Mouse (Mus musculus) ES-Bruce4 (cell line): ENCODE measurements around the gene Syngr1.

Source experiments
- CTCF ChIP-seq: IDR thresholded peaks from one replicate; pipeline ENCODE4 v1.8.1; 2011; ENCODE audit warnings: low read depth, low read length
- EP300 ChIP-seq: IDR thresholded peaks from 2 replicates; pipeline ENCODE4 v1.6.1; 2011; ENCODE audit warnings: low read depth, low read length; ENCODE audit not compliant: insufficient read depth
- POLR2A ChIP-seq: IDR thresholded peaks from one replicate; pipeline ENCODE4 v1.8.1; 2011; ENCODE audit warnings: low read length; ENCODE audit not compliant: insufficient read depth

DNA sequence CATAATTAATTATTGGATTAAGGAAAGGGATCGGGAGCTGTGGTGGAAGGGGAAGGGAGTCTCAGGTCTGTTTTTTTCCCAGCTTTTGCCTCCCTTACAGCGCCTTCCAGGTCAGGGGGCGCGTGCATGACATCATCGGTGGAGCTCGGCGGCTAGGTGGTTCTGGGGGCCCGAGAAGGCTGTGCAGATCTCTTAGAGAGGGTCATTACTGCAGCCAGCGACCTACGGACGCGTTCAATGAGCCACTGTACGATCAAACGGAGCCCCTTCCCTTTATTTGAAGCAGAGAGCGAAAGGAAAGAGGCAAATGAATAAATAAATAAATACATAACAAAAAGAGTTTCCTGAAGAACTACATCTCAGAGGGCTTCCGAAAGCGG, 403 bp upstream of the Syngr1 start:
- TF ChIP-seq EP300 (no peak), POLR2A (no peak), CTCF (no peak)
